Mouse (Mus musculus) testis, adult 2 months (tissue): ENCODE results near the gene Atp2b2. TPM values are rescaled to one million over a fixed set of nuclear protein-coding genes. Genes with fewer than 3 reads are reported as not detected.

Experiments used
- H3K27ac ChIP-seq: fragments of 200-500 bp; 2 replicates; pipeline ENCODE4 v1.5.1; 2012; ENCODE audit warnings: low read depth, low read length; ENCODE audit not compliant: control insufficient read depth, insufficient read depth
- H3K27me3 ChIP-seq: fragments of 200-500 bp; 2 replicates; pipeline ENCODE4 v1.6.1; 2012; ENCODE audit warnings: mild to moderate bottlenecking, low read length, moderate library complexity; ENCODE audit not compliant: control insufficient read depth, insufficient read depth
- H3K36me3 ChIP-seq: fragments of 200-500 bp; 2 replicates; pipeline ENCODE4 v1.6.1; 2012; ENCODE audit warnings: mild to moderate bottlenecking, low read length; ENCODE audit not compliant: control insufficient read depth, insufficient read depth
- H3K4me1 ChIP-seq: fragments of 200-500 bp; 2 replicates; pipeline ENCODE4 v1.6.1; 2012; ENCODE audit warnings: low read length; ENCODE audit not compliant: control insufficient read depth, insufficient read depth
- H3K4me3 ChIP-seq: fragments of 200-500 bp; 2 replicates; pipeline ENCODE4 v1.5.1; 2012; ENCODE audit warnings: low read depth, mild to moderate bottlenecking, low read length, moderate library complexity, mixed read lengths; ENCODE audit not compliant: control insufficient read depth
- CTCF ChIP-seq: fragments of 200-500 bp; IDR thresholded peaks from 2 replicates; pipeline ENCODE4 v1.5.1; 2012; ENCODE audit warnings: low read depth, mild to moderate bottlenecking, inconsistent platforms, low read length, moderate library complexity; ENCODE audit not compliant: control insufficient read depth, insufficient read depth, insufficient replicate concordance
- POLR2A ChIP-seq: fragments of 200-500 bp; IDR thresholded peaks from 2 replicates; pipeline ENCODE4 v1.6.1; 2012; ENCODE audit warnings: low read depth, mild to moderate bottlenecking, inconsistent platforms, low read length, moderate library complexity; ENCODE audit not compliant: control insufficient read depth
- polyA plus RNA-seq: library from polyadenylated mRNA; depleted of rRNA; stranded (reverse); fragments of >200 nt; gene quantifications from 2 replicates; pipeline ENCODE4 v1.2.3, GENCODE M21; 2012

The Atp2b2 gene
- polyA plus RNA-seq, 1 experiment = 0.85 TPM

DNA sequence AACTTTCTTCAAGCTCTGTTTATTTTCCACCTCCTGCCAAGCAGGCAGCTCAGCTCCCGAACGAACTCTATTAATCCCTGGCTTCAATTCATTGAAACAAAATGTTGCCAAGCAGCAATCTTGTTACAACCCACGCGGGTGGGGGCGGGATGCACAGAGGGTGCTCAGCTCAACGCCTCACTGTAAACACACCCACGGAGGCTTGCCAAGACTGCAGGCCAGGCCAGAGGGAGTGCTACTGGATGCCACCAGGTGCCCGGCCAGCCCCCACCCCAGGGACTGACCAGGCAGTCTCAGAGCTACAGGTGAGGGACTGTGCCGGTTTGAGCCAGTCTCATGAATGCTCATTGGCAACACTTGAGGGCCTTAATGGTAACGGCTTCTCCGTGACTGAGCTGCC, 50.9 kb downstream of the Atp2b2 start:
- no peaks in the 10 kb centered on the region for H3K27me3 ChIP-seq
- no peak for TF ChIP-seq POLR2A
- no peak for TF ChIP-seq CTCF
- no peak overlapping the region for H3K27ac ChIP-seq
- peaks cover 7% of the 10 kb centered on the region for H3K4me1 ChIP-seq
- H3K4me3 ChIP-seq = no peak overlapping the region
- no peaks in the 10 kb centered on the region for H3K36me3 ChIP-seq

DNA sequence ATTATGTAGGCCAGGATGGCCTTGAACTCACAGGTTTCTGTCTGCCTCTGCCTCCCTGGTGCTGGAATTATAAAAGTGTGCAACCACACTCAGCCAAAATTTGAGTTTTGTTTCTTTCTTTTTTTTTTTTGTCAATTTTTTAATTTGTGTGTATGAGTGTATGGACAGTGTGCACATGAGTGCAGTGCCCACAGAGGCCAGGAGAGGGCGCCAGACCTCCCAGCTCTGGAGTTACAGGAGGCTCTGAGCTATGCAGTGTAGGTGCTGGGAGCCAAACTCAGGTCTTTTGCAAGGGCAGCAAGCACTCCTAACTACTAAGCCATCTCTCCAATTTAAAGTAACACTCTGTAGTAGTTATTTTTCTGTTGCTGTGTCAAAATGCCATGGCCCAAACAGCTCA, 52.4 kb downstream of the Atp2b2 start:
- Histone ChIP-seq H3K4me3 (no peak overlapping the region), H3K27ac (no peak overlapping the region)
- peak; percentile 84; the same call in 1 of the 2 replicates for TF ChIP-seq CTCF
- no peak for TF ChIP-seq POLR2A

DNA sequence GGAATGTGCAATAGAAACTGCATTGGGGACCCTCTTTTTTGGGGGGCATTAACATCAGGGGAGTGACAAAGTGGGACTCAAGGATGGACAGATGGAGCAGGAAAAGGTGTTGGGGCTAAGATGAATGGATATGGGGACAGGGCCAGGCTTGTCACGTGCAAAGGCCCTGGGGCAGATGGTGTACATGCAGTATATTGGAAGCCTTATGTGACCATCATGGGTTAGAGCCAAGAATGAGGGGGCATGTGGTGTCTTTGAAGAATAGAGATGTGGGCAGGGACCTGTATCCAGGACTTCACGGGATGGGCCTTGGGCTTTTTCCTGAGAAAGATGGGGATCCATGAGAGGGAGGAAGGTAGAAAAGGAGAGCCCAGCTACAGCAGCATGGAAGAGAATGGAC, 53.9 kb downstream of the Atp2b2 start:
- peaks cover 7% of the 10 kb centered on the region for H3K4me1 ChIP-seq
- TF ChIP-seq CTCF (no peak), POLR2A (no peak)
- no peaks in the 10 kb centered on the region for H3K36me3 ChIP-seq
- H3K4me3 ChIP-seq = no peak overlapping the region
- H3K27me3 ChIP-seq = no peaks in the 10 kb centered on the region
- H3K27ac ChIP-seq = no peak overlapping the region

More for the DNA sequence above, 52.4 kb downstream of the Atp2b2 start:
- H3K27me3 ChIP-seq = no peaks in the 10 kb centered on the region
- H3K4me1 ChIP-seq = peaks cover 7% of the 10 kb centered on the region
- H3K36me3 ChIP-seq = no peaks in the 10 kb centered on the region

DNA sequence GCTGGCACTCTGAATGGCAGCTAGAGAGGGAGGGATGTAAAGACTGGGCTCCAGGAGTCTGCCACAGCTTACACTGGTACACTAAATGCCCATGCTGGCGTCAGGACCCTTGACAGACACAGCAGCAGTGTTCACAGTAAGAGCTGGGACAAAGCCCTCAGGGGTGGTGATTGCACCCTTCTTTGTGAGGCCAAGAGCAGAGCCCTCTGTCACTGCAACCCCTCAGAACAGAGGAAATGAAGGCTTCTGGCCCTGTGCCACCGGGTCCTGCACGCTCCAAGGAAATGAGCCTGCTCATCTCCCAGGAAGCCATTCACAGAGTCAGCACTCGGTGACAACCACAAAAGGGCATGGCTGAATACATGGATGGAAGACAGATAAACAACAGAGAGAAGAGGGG, 55.7 kb downstream of the Atp2b2 start:
- H3K27me3 ChIP-seq = no peaks in the 10 kb centered on the region
- H3K36me3 ChIP-seq = no peaks in the 10 kb centered on the region
- no peak overlapping the region for H3K4me3 ChIP-seq
- H3K27ac ChIP-seq = no peak overlapping the region
- TF ChIP-seq CTCF (no peak), POLR2A (no peak)
- H3K4me1 ChIP-seq = 0 out of 2 replicates have a peak, but pooled peaks cover 5% of the 10 kb centered on the region

DNA sequence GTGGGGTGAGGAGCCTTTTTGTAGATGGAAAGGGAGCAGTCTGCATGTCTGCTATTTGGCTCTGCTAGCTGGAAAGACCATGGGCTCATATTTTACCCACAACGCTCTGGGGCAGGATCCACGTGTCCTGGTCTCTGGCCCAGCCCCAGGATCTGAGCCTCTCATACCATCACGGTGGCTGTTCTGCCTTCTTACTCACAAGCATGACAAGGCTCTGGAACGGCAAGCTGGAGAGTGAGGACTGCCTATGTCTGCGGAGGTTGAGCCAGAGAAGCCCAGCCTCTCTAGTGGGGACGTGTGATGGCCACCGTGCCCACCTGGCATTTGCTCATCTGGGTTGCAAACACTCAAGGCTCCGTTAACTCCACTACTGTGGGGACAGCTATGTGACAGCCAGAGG, 63.7 kb downstream of the Atp2b2 start:
- H3K4me1 ChIP-seq = no peaks in the 10 kb centered on the region
- TF ChIP-seq POLR2A (no peak), CTCF (no peak)
- H3K27ac ChIP-seq = no peak overlapping the region
- no peaks in the 10 kb centered on the region for H3K36me3 ChIP-seq
- no peaks in the 10 kb centered on the region for H3K27me3 ChIP-seq
- no peak overlapping the region for H3K4me3 ChIP-seq

DNA sequence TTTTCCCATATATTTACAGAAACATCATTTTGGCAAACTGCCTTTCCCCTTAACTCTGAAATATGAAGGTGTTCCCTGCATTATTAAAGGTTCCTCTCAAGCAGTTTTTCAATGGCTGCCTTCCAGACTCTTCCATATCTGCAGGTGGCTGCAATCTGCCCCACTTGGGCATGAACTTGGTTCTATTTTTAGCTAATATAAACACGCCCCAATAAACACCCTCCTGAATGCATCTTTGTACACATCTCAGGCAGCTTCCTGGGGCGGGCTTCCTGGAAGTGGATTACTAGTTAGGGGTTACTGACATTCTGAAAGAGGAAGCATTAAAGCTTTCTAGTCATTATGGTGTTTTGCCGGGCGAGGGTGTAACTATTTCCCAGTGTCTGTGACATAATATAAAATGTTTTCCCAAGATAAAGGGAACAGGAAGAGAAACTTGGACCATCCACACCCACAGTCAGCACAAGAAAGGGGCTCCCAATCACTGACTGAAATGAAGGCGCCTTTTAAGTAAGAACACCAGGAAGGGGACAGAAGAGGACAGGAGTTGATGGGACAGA, 64.2 kb downstream of the Atp2b2 start:
- Histone ChIP-seq H3K27ac (no peak overlapping the region), H3K36me3 (no peaks in the 10 kb centered on the region), H3K4me1 (no peaks in the 10 kb centered on the region), H3K4me3 (no peak overlapping the region), H3K27me3 (no peaks in the 10 kb centered on the region)
- TF ChIP-seq CTCF (no peak), POLR2A (no peak)

DNA sequence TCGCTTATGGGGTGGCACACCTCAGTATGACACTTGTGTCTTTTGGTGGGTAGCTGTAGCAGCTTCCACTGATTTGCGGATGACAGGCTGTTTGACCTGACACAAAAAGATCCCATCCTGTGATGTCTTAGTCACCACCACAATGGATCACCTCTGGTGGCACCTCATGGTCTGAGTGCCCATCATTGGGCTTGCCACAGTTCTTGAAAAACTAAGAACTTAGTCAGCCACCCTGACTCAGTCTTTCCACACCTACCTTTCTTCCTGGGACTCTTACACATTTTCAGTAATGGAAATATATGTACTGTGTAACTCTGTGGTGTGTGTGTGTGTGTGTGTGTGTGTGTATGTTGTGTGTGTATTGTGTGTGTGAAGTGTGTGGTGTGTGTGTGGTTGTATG, 71.5 kb downstream of the Atp2b2 start:
- no peak overlapping the region for H3K4me3 ChIP-seq
- TF ChIP-seq POLR2A = no peak
- no peaks in the 10 kb centered on the region for H3K27me3 ChIP-seq
- H3K36me3 ChIP-seq = no peaks in the 10 kb centered on the region
- H3K4me1 ChIP-seq = no peaks in the 10 kb centered on the region
- no peak overlapping the region for H3K27ac ChIP-seq

DNA sequence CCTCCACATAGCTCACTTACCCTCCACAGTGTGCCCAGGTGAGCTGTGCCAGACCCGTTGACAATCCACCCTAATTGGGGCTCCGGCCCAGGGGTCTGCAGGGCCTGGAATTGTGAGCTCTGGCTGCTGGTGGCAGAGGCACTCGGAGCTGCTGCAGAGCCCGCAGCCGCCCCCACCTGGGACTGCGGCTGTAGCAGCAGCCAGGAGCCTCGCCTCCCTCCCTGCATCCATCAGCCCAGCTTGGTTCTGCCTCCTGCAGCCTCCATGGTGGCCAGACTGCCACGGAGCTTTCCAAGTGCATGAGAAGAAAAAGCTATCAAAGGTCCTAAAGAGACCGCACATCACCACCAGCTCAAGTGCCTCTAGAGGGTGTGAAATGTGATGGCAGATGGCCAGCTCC, 71.9 kb downstream of the Atp2b2 start:
- H3K4me1 ChIP-seq = no peaks in the 10 kb centered on the region
- H3K36me3 ChIP-seq = no peaks in the 10 kb centered on the region
- H3K27ac ChIP-seq = no peak overlapping the region
- TF ChIP-seq CTCF = no peak
- TF ChIP-seq POLR2A = no peak
- H3K4me3 ChIP-seq = no peak overlapping the region
- no peaks in the 10 kb centered on the region for H3K27me3 ChIP-seq
